Mouse (Mus musculus) spleen, adult 2 months (tissue): ENCODE measurements around the gene Frmd6.

Experiments used
- CTCF ChIP-seq: fragments of 200-500 bp; IDR thresholded peaks from 2 replicates; pipeline ENCODE4 v1.5.1; 2011; ENCODE audit warnings: mild to moderate bottlenecking, inconsistent platforms; ENCODE audit not compliant: insufficient read depth, insufficient read length, insufficient replicate concordance; ENCODE audit errors: extremely low read depth
- POLR2A ChIP-seq: fragments of 200-500 bp; IDR thresholded peaks from 2 replicates; pipeline ENCODE4 v1.6.1; 2011; ENCODE audit warnings: low read depth, low read length, inconsistent platforms

- TF ChIP-seq POLR2A (no peak), CTCF (no peak)
Measured at GRCm38 (mm10) chr12:70929781-70930180, 104.5 kb downstream of the Frmd6 start.
